Mouse (Mus musculus) neural tube, embryonic 14.5 days (tissue): ENCODE data around the gene Usp4. TPM values are rescaled to one million over a fixed set of nuclear protein-coding genes. Genes with fewer than 3 reads are reported as not detected.

Source experiments
- ATAC-seq: fragments of 200-750 bp; cut with Nextera tagmentation; 2 replicates; pipeline ENCODE4 v1.8.0; 2017; ENCODE audit warnings: low read depth, mild to moderate bottlenecking, moderate TSS enrichment, moderate library complexity
- H3K27ac ChIP-seq: fragments of 300-500 bp; sonication (generic); 2 replicates; pipeline ENCODE4 v1.5.1; 2014; ENCODE audit warnings: low read depth, mild to moderate bottlenecking, control low read depth, low read length, moderate library complexity, mixed read lengths
- H3K27me3 ChIP-seq: fragments of 300-500 bp; sonication (generic); 2 replicates; pipeline ENCODE4 v1.6.1; 2014; ENCODE audit warnings: low read length; ENCODE audit not compliant: control insufficient read depth, insufficient read depth
- H3K36me3 ChIP-seq: fragments of 300-500 bp; sonication (generic); 2 replicates; pipeline ENCODE4 v1.6.1; 2014; ENCODE audit warnings: low read length, mixed read lengths; ENCODE audit not compliant: control insufficient read depth, insufficient read depth
- H3K4me1 ChIP-seq: fragments of 300-500 bp; sonication (generic); 2 replicates; pipeline ENCODE4 v1.6.1; 2014; ENCODE audit warnings: low read length; ENCODE audit not compliant: control insufficient read depth, insufficient read depth
- H3K4me2 ChIP-seq: fragments of 300-500 bp; sonication (generic); 2 replicates; pipeline ENCODE4 v1.6.1; 2014; ENCODE audit warnings: mild to moderate bottlenecking, low read depth, low read length, control low read depth
- H3K4me3 ChIP-seq: fragments of 300-500 bp; sonication (generic); 2 replicates; pipeline ENCODE4 v1.5.1; 2014; ENCODE audit warnings: low read depth, low read length, control low read depth, mixed read lengths
- H3K9ac ChIP-seq: fragments of 300-500 bp; sonication (generic); replicated peaks from 2 replicates; pipeline ENCODE4 v1.6.1; 2014; ENCODE audit warnings: low read depth, mild to moderate bottlenecking, control low read depth, low read length, mixed read lengths
- H3K9me3 ChIP-seq: fragments of 300-500 bp; sonication (generic); 2 replicates; pipeline ENCODE4 v1.6.1; 2016; ENCODE audit warnings: low read length; ENCODE audit not compliant: control insufficient read depth
- WGBS: fragments of 180-500 bp; shearing (Covaris S2); extraction: QIAGEN DNeasy Blood & Tissue Kit; methylation state at CpG from one replicate; pipeline ENCODE4 v1.1.7; 2014; 5-methylcytosine and 5-hydroxymethylcytosine counted together
- polyA plus RNA-seq: library from polyadenylated mRNA; unstranded; fragments of >200 nt; fragmentation: Nextera tagmentation; extraction: Ambion mirVana; gene quantifications from 2 replicates; pipeline ENCODE4 v1.2.1, GENCODE M21; 2014

Gene Usp4
- polyA plus RNA-seq = 130 and 149 TPM in 2 replicates

- Histone ChIP-seq H3K4me3 (peak within 1 kb of the TSS; percentile 73), H3K36me3 (peaks cover 21% of the 10 kb centered on the region), H3K9ac (peak within 1 kb of the TSS; percentile 79), H3K4me1 (peaks cover 15% of the 10 kb centered on the region; the same call in 1 of the 2 replicates), H3K27me3 (no peaks in the 10 kb centered on the region), H3K4me2 (peak within 1 kb of the TSS; percentile 83), H3K9me3 (no peaks in the 10 kb centered on the region), H3K27ac (peak within 1 kb of the TSS; percentile 96)
- peak; percentile 96 for ATAC-seq
- under 1% methylated on average over 63 of the region's 75 CpGs for WGBS
Measured at GRCm38 (mm10) chr9:108347540-108348289, at the start of gene Usp4. Gene Usp4 (plus strand): TSS chr9:108347853.

- H3K27ac ChIP-seq = no peak overlapping the region
- H3K9ac ChIP-seq = no peak overlapping the region
Measured at GRCm38 (mm10) chr9:108301853-108302252, 45.8 kb upstream of the Usp4 start.

GRCm38 (mm10) chr9:108304716-108305115 is 42.9 kb upstream of the Usp4 start:
- Histone ChIP-seq H3K4me2 (peak overlapping the region; percentile 73), H3K4me3 (peak overlapping the region; percentile 90), H3K9ac (peak overlapping the region; percentile 62), H3K27me3 (no peaks in the 10 kb centered on the region), H3K27ac (no peak overlapping the region), H3K4me1 (peaks cover 28% of the 10 kb centered on the region), H3K36me3 (peaks cover 21% of the 10 kb centered on the region), H3K9me3 (no peaks in the 10 kb centered on the region)
- 94% methylated on average over 4 of the region's 4 CpGs for WGBS
- no peak for ATAC-seq

More at GRCm38 (mm10) chr9:108301853-108302252, 45.8 kb upstream of the Usp4 start:
- WGBS = 82% methylated on average over 3 of the region's 3 CpGs
- H3K4me3 ChIP-seq = no peak overlapping the region
- no peak for ATAC-seq
- H3K36me3 ChIP-seq = peaks cover 21% of the 10 kb centered on the region
- peaks cover 6% of the 10 kb centered on the region; the same call in 1 of the 2 replicates for H3K4me1 ChIP-seq
- H3K9me3 ChIP-seq = no peaks in the 10 kb centered on the region
- no peak overlapping the region for H3K4me2 ChIP-seq
- no peaks in the 10 kb centered on the region for H3K27me3 ChIP-seq

GRCm38 (mm10) chr9:108305170-108305569 is 42.5 kb upstream of the Usp4 start:
- ATAC-seq = peak; percentile 0; the same call in 1 of the 2 replicates
- Histone ChIP-seq H3K9ac (peak overlapping the region; percentile 62), H3K36me3 (peaks cover 21% of the 10 kb centered on the region), H3K4me2 (peak overlapping the region; percentile 73), H3K27me3 (no peaks in the 10 kb centered on the region), H3K4me3 (peak overlapping the region; percentile 90), H3K9me3 (no peaks in the 10 kb centered on the region), H3K4me1 (peaks cover 28% of the 10 kb centered on the region), H3K27ac (peak overlapping the region; percentile 77)
- WGBS = 4% methylated on average over 1 of the region's 1 CpGs

- Histone ChIP-seq H3K9me3 (no peaks in the 10 kb centered on the region), H3K4me1 (peaks cover 28% of the 10 kb centered on the region), H3K27me3 (no peaks in the 10 kb centered on the region), H3K4me3 (peak within 1 kb of the TSS; percentile 90), H3K27ac (peak within 1 kb of the TSS; percentile 98), H3K36me3 (peaks cover 21% of the 10 kb centered on the region), H3K4me2 (peak within 1 kb of the TSS; percentile 73), H3K9ac (peak within 1 kb of the TSS; percentile 93)
- ATAC-seq = peak; percentile 98
- under 1% methylated on average over 81 of the region's 81 CpGs for WGBS
Measured at GRCm38 (mm10) chr9:108305629-108306520, 41.8 kb upstream of the Usp4 start, which contains the start of the genes Rhoa and Tcta. Gene Rhoa (plus strand): TSS chr9:108306129. Gene Tcta (minus strand): TSS chr9:108306160.

- no peaks in the 10 kb centered on the region for H3K9me3 ChIP-seq
- 2% methylated on average over 29 of the region's 51 CpGs for WGBS
- no peaks in the 10 kb centered on the region for H3K27me3 ChIP-seq
- peaks cover 28% of the 10 kb centered on the region for H3K4me1 ChIP-seq
- ATAC-seq = peak; percentile 73
- H3K36me3 ChIP-seq = peaks cover 18% of the 10 kb centered on the region
- peak overlapping the region; percentile 90 for H3K4me3 ChIP-seq
- H3K4me2 ChIP-seq = peak overlapping the region; percentile 54
- peak overlapping the region; percentile 93 for H3K9ac ChIP-seq
- peak overlapping the region; percentile 98 for H3K27ac ChIP-seq
Measured at GRCm38 (mm10) chr9:108306571-108306980, 41.1 kb upstream of the Usp4 start.

- Histone ChIP-seq H3K9me3 (no peaks in the 10 kb centered on the region), H3K4me2 (peak overlapping the region; percentile 54), H3K27ac (peak overlapping the region; percentile 98), H3K4me3 (peak overlapping the region; percentile 90), H3K27me3 (no peaks in the 10 kb centered on the region), H3K9ac (peak overlapping the region; percentile 93), H3K36me3 (peaks cover 14% of the 10 kb centered on the region), H3K4me1 (peaks cover 28% of the 10 kb centered on the region)
- WGBS = 22% methylated on average over 12 of the region's 12 CpGs
- ATAC-seq = no peak
Measured at GRCm38 (mm10) chr9:108307021-108307807, 40.4 kb upstream of the Usp4 start.

GRCm38 (mm10) chr9:108308141-108308540 is 39.5 kb upstream of the Usp4 start:
- H3K4me3 ChIP-seq = peak overlapping the region; percentile 90
- H3K27ac ChIP-seq = no peak overlapping the region
- H3K9me3 ChIP-seq = no peaks in the 10 kb centered on the region
- no peak overlapping the region for H3K9ac ChIP-seq
- H3K27me3 ChIP-seq = no peaks in the 10 kb centered on the region
- H3K4me1 ChIP-seq = peaks cover 28% of the 10 kb centered on the region
- 63% methylated on average over 2 of the region's 2 CpGs for WGBS
- H3K36me3 ChIP-seq = peaks cover 5% of the 10 kb centered on the region; the same call in 1 of the 2 replicates
- H3K4me2 ChIP-seq = peak overlapping the region; percentile 54
- ATAC-seq = no peak
